Mouse (Mus musculus) layer of hippocampus, postnatal 10 days (tissue): Measurements from ENCODE around the gene 4933415A04Rik. TPM values are rescaled to one million over a fixed set of nuclear protein-coding genes. Genes with fewer than 3 reads are reported as not detected.

Source experiments
- DNase-seq, 2 experiments: peaks; one replicate each; pipeline ENCODE4 v3.0.0; 2021; ENCODE audit warnings: low spot score in 2 of 2
- long read RNA-seq: library from polyadenylated mRNA; stranded (forward); transcript quantifications from one replicate; pipeline ENCODE4 v2.0.0, GENCODE M21; 2023
- total RNA-seq, 2 experiments: library from RNA; stranded (reverse); gene quantifications; 2 replicates each; pipeline ENCODE4 v1.2.3; 2021

Gene 4933415A04Rik
- 1 to 10 TPM; 1.9 to 2.6 TPM for total RNA-seq
- long read RNA-seq, result 0 reads

GRCm38 (mm10) chr11:43586324-43587090 is at the start of gene 4933415A04Rik:
Gene 4933415A04Rik, plus strand, starts transcription at chr11:43587040.
- peak; percentile 77 to 80 for DNase-seq

DNA sequence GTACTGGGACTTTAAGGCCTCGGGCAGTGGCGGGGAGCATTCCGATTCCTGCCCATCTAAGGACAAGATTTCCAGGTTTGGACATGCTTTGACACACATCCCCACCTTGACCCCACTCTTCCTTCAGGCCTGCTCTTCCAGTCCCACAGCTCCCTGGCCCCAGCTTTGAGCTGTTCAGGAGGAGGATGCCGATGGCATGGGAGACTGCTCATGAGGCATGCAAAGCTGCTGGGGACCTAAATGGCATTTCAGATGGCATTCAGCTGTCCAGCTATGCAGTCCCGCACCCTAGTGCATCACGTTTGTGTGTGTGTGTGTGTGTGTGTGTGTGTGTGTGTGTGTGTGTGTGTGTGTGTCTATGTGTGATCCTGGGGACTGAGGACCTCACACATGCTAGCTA is 49.8 kb upstream of the 4933415A04Rik start:
- no peak for DNase-seq

GRCm38 (mm10) chr11:43539863-43540262 is 47.0 kb upstream of the 4933415A04Rik start:
- DNase-seq, result no peak

DNA sequence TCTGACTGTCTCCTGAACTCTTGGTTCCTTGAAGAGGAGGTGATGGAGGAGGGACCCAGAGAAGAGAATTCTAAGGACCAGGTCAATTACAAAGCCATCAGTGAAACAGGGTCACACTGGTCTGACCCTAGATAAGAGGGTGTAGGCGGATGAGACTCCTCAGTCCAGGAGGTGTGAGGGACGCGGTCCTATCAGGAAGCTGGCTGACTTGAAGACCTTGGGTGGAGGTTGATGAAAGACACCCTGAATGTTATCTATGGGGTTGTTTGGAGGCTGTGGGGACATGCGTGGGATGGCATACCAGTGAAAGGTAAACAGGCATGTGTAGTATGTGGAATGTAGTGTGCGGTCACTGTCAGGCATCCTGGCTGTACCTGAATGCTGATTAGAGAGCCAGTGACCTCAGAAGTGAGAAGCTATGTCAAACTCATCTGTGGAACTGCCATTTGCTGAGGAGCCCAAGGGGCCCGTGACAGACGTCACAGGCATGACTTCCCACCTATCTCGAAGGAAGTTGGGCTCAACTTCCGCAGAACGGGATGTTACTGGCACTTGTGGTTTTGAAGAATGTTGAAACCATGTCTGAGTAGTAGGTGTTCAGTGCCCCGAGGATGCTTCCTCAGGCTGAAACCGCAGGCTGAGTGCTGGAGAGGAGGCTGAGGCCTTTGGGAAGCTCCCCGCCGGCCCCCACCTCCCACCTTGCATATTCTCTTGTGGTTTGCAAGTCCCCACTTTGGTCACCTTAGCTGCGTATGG is 43.0 kb upstream of the 4933415A04Rik start:
- no peak for DNase-seq

GRCm38 (mm10) chr11:43544819-43545218 is 42.0 kb upstream of the 4933415A04Rik start:
- no peak for DNase-seq

GRCm38 (mm10) chr11:43545873-43546475 is 40.9 kb upstream of the 4933415A04Rik start:
- DNase-seq, result no peak

GRCm38 (mm10) chr11:43546678-43547077 is 40.2 kb upstream of the 4933415A04Rik start:
- DNase-seq, result no peak

DNA sequence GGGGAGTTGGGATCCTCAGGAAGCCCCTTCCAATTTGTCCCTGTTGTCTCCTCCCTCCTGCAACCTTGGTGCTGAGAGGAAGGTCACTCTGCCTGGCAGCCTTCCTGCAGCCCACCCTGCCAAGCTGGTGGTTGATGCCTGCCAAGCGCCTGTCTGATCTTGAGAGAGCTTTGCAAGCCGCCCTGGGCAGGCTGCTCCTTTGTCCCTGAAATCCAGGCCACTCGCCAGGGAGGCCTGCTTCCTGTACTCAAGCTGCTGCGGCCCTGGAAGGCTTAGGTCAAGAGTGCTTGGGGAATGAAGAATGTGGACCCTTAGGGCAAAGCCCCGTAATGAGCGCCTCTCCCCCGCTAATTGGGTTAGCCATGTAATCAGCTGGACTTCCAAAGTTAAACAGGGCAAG is 38.7 kb upstream of the 4933415A04Rik start:
- peak; percentile 79 to 84 for DNase-seq

GRCm38 (mm10) chr11:43548657-43549435 is 38.0 kb upstream of the 4933415A04Rik start:
- DNase-seq, result no peak

- DNase-seq, result peak in 1 of 2 experiments; percentile 30
Measured at GRCm38 (mm10) chr11:43549701-43550100, 37.1 kb upstream of the 4933415A04Rik start.

- no peak for DNase-seq
Measured at GRCm38 (mm10) chr11:43551756-43552155, 35.1 kb upstream of the 4933415A04Rik start.

GRCm38 (mm10) chr11:43552675-43553074 is 34.2 kb upstream of the 4933415A04Rik start:
- DNase-seq, result no peak

- DNase-seq, result no peak
Measured at GRCm38 (mm10) chr11:43556538-43556937, 30.3 kb upstream of the 4933415A04Rik start.

DNA sequence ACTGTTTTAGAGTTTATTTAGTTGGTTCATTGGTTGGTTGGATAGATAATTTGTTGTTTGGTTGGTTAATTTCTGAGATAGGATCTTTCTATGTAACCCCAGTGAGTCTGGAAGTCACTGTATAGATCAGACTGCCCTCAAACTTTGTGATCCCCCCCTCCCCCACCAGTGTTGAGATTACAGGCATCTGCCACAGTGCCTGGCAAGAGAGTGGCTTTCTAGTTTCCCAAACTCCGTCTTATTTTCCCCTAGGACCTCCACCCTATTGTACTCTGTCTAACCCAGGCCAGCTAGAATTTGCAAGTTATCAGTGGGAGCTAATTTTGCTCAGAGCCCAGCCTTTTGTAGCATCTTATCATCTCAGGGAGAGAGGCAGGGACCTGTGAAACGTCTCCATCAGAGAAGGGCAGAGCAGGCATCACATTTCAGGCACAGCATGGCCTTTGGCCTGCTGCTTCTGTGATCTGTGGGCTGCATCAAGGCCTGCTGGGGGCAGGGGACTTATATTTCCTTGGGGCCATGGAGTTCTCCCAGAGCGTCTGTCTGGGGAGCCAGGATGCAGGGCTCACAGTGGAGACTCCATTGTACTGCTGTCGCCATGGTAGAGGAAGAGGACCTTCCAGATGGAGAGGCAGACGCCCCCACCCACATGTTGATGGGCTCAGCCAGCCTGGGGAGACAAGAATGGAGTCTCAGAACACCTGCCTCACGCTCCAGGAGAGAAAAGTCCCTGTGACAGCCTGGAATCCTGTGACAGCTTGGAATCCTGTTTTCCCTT is 27.1 kb upstream of the 4933415A04Rik start:
- peak; percentile 47 to 59 for DNase-seq

DNA sequence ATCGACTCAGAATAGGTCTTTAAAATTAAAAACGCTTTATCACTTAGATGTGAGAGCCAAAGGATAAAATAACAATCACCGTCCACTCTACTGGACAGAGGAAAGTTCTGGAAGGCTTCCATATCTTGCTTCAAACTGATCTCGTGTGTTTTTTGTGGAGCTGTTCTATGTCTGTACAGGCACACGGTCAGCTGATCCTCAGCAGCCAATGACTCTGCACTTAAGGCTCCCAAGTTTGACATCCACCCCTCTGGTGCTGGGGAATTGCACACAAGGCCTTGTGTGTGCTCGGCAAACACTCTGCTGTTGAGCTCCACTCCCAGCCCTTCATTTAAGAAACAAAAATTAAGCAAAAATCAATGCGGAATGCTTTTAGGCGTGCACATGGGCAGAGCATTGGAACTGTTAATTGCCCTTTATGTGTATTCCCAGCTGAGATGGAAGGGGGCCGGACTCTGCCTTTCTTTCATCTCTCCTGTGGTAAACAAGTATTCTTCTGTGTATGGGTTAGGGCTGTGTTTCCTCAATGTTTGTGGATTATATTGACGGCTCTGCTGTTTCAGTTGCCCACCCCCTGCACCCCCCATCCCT is 23.1 kb upstream of the 4933415A04Rik start:
- DNase-seq, result no peak

- no peak for DNase-seq
Measured at GRCm38 (mm10) chr11:43565414-43565813, 21.4 kb upstream of the 4933415A04Rik start.

DNA sequence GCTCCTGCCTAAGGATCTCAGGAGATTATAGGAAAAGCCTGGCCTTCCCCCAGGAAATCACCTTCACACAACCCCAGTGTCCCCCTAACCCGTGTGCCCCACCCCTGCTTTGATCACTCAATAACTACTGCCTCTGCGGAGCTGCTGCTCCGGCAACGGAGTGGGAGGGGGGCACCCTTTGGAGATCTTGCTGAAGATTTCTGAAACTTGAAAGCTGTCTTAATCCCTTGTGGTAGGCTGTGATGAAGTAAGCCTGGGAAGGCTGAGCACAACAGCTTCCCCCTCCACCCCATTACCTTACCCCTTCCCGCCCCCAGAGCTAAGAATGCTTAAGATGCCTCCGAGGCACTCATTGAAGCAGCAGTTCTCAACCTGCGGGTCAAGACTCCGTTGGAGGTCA is 21.0 kb upstream of the 4933415A04Rik start:
- DNase-seq, result no peak

- peak in 1 of 2 experiments; percentile 31 for DNase-seq
Measured at GRCm38 (mm10) chr11:43566696-43567095, 20.1 kb upstream of the 4933415A04Rik start.

DNA sequence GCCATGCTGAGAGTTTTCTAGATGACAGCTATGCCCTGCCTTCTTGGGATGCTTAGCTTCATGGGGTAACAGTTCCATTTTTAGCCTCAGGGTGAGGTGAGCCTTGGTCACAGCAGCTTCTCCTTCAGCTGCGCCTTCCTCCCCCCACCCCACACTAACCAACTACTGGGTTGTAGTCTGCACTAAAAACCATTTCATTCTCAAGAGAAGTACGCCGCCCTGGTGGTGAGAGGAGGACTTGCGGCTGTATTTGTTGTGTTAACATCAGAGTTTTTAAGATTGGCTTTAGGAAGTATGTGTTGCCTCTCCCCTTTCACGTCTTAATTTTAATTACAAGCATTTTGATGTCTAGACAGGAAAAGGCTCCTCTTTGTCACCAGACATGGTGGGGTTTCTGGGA is 18.6 kb upstream of the 4933415A04Rik start:
- peak in 1 of 2 experiments; percentile 49 for DNase-seq

- no peak for DNase-seq
Measured at GRCm38 (mm10) chr11:43569188-43569587, 17.7 kb upstream of the 4933415A04Rik start.
